Mouse (Mus musculus): ENCODE measurements around the gene Ccdc169.

DNA sequence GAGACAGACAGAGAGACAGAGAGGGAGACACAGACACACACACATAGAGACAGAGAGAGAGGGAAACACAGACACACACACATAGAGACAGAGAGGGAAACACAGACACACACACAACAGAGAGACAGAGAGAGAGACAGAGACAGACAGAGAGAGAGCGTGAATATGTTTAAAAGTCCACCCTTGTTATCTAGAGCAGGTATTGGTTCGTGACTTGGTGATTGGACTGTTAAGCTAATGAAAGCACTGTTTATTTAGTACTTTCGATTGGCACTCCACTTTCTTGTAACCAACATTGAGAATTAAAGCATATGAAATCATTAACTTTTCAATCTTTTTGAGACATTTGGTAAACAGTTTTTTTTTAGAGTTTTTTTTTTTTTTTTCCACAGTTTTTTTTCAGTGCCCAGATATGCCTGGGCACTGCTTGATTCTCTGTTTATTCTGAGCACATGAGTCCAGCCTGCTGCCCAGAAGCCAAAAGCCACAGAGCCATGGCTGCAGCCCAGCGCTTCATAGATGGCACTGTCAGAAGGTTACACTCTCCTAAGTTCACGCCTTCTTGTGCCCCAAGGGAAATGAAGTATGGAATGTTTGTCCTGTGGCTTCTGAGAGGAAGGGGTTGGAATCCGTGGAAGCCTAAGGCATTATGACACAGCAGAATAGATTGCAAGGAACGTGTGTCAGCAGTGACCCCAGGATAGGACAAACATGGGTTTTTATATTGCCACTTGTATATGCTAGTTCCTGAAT is 22.6 kb upstream of the Ccdc169 start:
- TF ChIP-seq GATA1 (IDR thresholded peaks at IDR 0.05; ENCODE audit: borderline replicate concordance, low read length) (no peak), FLI1 (IDR thresholded peaks at IDR 0.05; ENCODE audit: low read length) (no peak)

Data from megakaryocyte, embryonic 14.5 days (primary cell).